Mouse (Mus musculus) lung, postnatal 4 days (tissue): ENCODE results near the gene Man2c1.

ENCODE experiments used
- DNase-seq, 2 experiments: peaks; one replicate each; pipeline ENCODE4 v3.0.0; 2021

Man2c1 gene

DNA sequence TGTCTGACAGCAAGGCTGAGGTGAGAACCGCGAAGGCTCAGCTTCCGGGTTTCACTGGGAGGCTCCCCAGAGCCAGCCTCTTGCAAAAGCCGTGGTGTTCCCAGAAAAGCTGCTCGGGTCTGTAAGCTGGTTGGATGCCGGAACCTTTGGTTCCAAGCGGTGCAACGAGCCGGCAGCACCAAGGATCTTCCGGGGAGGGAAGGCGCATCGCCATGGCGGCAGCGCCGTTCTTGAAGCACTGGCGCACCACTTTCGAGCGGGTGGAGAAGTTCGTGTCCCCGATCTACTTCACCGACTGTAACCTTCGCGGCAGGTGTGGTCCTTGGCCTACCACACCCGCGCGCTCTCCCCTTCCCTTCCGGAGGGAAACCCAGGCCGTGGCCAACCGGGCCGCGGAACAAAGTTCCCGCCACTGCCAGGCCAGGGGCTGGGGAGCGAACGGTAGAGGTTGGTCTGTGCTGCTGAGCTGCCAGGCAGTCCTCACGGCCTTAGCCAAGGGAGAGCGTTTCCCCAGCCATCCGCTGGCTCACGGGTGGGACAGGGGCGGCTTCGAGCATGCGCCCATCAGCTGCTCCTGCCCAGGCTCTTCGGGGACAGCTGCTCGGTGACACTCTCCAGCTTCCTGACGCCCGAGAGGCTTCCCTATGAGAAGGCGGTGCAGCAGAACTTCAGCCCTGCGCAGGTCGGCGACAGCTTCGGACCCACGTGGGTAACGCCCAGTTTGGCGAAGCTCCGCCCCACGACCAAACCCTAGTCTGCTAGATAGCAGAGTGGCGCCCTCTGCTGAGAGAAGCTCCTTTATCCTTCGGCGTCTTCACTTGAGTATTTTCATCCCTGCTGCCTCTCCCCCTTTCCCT is at the start of gene Man2c1:
TSS of gene Man2c1 (plus strand) at position 114 of the 857 bp plus-strand sequence.
- peak; percentile 94 to 95 for DNase-seq

- DNase-seq = no peak
These were observed 48.3 kb upstream of the Man2c1 start for GRCm38 (mm10) chr9:57082236-57082635.

DNA sequence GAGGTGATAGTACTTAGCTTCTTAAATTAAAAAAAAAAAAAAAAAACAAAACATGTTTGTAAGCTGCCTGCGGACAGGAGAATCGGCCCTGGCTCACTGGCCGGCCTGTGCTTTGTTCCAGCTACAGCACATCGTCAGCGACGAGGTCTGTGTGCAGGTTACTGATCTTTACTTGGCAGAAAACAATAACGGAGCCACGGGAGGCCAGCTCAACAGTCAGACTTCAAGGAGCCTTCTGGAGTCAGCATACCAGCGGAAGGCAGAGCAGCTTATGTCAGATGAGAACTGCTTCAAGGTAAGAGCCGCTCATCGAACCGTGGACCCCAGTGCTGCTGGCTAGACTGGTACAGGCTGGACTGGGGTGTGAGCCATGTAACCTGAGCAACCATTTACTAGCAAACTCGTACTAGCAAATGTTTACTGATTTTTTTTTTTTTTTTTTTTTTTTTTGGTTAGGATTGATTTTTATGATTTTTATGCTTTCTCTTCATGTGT is 13.2 kb upstream of the Man2c1 start:
- no peak for DNase-seq

DNA sequence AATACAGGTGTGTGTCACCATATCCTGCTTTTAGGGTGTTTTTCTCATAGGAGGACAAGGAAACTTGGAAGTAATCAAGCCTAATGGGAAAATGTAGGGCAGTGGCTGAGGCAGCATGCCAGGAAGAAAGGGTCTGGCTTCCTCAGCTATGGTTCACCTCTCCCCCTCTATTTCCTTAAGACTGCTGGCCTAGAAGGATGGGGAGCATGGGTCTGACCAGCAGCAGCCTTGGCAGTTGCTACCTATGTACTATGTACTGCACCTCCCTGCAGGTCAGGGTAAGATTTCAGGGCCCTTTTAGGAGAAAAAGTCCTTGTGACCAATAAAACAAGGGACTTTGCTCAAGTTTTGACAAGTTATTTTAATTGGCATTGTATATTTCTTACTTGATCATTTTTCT is 849 bp upstream of the Man2c1 start:
- DNase-seq = no peak

DNA sequence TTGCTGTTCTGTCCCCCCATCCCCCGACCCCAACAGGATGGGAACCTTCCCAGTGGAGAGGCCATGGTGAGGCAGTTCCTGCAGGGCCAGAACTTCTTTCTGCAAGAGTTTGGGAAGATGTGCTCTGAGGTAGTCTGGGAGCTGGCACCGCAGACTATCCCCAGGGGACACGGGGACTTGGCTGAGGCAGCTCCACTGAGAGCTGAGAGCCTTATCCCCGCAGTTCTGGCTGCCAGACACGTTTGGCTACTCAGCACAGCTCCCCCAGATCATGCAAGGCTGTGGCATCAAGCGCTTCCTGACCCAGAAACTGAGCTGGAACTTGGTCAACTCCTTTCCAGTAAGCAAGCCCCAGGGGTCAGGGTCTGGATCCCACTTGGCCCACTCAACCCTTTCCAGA is 6.8 kb downstream of the Man2c1 start:
- no peak for DNase-seq

- DNase-seq = no peak
These were observed 7.3 kb downstream of the Man2c1 start for GRCm38 (mm10) chr9:57137777-57138176.

DNA sequence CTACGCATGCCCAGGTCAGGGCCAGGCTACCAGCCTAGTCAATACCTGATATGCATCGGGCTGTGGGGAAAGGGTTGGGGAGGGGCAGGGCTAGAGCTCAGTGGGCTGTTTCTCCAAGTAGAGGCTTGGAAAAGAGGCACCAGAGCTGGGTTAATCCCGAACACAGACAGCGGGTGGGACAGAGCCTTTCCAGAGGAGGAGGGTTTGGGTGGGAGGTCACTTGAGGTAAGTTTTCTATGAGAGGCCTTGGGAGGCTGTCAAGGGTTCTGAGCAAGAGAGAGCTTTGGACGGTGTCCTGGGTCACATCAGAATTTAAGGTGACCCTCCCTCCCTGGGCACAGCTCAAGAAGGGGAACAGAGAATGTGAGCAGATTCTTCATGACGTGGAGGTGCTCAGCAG is 8.0 kb downstream of the Man2c1 start:
- no peak for DNase-seq

- DNase-seq = no peak
These were observed 8.6 kb downstream of the Man2c1 start for GRCm38 (mm10) chr9:57139110-57139509.

GRCm38 (mm10) chr9:57139571-57139970 is 9.1 kb downstream of the Man2c1 start:
- DNase-seq = no peak

DNA sequence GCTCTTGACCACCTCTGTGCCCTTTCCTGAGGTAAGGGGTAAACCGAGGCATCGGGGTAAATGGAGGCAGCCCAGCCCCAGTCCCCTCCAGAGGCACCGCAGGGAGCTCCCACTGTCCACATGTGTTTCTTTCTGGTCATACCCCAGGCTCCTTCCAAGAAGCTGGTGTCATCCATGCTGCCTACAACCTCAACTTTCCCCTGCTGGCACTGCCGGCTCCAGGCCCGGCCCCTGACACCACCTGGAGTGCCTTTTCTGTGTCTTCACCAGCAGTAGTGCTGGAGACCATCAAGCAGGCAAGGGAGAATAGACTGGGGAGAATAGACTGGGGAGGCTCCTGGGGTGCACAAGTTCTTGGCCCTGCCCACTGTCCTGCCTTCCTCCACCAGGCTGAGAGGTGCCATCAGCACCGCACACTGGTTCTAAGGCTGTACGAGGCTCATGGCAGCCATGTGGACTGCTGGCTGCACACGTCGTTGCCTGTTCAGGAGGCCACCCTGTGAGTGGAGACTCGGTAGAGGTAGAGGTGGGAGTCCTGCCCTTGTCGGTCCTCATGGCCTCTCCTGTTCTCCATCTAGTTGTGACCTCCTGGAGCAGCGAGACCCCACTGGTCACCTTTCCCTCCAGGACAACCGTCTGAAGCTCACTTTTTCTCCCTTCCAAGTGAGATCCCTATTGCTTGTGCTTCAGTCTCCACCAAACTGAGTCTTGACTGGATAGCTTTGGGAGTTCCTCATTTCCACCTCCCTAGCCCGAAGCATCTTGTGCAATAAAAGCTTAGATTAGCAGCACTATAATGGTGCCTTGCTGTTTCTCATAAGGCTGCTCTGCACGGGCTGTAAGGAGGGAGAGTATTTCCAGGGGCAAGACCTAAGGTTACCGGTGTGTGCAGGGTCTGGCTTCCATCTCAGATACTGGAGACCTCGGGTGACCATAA is 11.2 kb downstream of the Man2c1 start:
- no peak for DNase-seq

DNA sequence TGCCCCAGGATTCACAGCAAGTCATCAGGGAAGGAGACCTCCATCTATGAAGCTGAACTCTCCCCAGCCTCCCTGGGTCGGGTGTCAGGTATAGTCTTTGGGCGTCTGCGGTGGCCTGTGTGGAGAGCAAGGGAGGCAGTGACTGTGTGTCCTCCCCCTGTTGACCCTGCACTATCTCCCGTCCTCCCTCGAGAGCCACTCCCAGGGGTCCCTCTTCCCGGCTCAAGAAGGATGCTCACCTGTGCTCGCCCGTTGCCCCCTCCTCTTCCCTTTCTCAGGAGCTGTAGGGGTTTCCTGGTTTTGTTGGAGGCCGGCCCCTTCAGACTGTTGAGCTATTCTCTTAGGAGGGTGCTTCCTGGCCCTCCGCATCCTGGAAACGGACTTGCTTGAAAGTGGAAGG is 12.7 kb downstream of the Man2c1 start:
- no peak for DNase-seq

DNA sequence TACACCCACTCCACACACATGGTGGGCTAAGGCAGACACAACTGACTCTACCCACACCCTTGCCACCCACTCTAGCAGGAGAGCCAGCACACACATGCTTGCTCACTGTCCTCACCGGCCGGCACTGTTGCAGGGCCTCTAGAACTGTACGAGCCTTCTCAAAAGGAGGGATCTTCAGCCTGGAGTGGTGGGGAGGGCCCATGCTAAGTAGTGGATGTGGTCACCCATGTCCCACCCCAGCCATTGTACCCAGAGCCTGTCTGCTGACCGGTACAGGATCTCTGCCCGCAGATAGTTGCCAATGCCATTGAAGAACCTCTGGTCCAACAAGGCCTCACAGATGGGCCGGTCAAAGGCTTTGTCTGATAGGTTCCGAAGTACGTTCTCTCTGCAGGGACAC is 14.3 kb downstream of the Man2c1 start:
- no peak for DNase-seq

DNA sequence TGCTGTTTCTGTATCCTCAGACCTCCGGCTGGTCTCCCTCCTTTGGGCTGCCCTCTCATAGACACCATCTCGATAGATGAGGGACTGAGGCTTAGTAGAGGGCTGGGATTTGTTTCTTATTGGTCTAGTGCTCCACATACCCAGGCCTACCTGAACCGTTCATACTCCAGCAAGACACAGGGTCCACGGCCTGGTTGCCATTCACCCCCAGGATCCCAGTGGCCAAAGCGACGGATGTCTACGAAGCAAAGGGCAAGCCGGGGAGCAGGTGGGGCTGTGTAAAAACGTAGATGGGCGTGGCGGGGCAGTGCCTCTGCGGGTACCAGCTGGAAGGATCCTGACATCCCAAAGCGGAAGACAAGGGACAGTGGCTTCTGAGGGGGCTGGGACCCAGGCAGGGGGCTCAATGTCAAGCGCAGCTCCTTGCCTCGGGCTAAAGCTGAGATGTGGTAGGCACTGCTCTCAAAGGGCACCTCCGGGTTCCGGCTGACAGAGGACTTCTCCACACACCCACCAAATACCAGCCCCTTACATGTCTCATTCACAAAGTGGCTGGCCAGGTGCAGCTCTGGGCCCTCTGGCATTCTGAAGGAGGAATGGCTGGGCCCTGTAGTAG is 16.1 kb downstream of the Man2c1 start:
- no peak for DNase-seq

GRCm38 (mm10) chr9:57147205-57148143 is 17.0 kb downstream of the Man2c1 start:
- DNase-seq = peak in 1 of 2 experiments; percentile 22

DNA sequence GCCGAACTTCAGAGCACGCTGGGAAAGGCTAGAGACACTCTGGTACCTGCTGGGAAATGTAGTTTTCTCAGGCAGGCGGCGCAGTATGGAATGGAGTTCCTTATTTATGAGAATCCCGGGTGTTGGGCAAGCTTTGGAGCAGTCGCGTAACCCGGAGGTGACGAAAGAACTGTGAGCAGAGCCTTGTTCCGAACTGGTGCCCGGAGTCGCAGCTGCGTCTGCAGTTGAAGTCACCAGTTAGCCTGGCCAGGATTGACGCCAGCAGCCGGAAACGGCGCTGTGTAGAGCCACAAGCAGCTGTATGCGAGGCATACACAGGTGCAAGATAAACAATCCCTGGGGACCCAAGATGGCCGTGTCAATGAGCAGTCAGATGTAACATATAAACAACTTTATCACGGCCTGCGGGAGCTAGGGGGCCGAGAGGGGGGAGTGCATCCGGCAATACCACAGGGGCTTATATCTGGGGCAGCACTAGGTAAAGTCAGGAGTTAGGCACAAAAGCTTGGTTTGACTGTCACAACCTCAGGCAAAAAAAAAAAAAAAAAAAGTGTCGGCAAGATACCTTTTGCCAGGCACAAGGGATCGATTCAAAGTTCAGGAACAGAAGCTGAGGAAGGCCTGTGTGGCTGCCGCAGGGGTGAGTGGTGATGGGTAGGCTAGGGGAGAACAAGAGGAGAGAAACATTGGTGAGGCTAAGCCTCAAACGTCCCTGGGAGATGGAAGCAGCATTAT is 17.8 kb downstream of the Man2c1 start, which contains the start of gene Neil1:
TSS of gene Neil1 (minus strand) at position 162 of the 735 bp plus-strand sequence.
- DNase-seq = peak; percentile 90 to 93

GRCm38 (mm10) chr9:57149021-57149420 is 18.5 kb downstream of the Man2c1 start:
- DNase-seq = no peak

DNA sequence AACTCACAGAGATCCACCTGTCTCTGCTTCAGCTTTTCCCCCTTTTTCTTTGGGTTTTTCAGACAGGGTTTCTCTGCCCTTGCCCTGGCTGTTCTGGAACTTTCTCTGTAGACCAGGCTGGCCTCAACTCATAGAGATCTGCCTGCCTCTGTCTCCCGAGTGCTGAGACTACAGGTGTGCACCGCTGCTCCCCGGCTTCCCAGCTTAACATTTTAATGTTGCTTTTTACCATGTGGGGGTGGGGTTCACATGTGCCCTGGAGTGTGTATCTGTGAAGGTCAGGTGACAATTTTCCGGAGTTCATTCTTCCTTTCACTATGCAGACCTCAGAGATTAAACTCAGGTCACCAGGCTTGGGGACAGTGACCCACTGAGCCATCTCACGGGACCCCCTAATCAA is 19.7 kb downstream of the Man2c1 start:
- no peak for DNase-seq

DNA sequence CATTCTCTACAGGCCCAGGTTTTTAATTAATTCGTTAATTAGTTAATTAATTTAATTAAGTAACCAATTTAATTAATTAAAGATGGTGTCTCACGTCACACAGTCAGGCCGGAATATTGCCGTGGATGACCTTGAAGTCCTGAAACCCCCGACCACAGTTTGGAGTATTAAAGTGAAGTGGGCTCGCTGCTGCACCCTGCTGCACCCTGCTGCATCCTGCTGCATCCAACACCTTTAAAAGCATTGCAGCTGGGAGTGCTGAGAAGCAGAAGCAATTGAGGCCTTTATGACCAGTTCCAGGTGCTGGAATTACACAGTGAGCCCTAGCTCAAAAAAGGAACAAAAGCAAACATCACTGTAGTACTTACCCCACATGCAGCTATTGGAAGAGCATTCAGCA is 21.8 kb downstream of the Man2c1 start:
- DNase-seq = no peak

DNA sequence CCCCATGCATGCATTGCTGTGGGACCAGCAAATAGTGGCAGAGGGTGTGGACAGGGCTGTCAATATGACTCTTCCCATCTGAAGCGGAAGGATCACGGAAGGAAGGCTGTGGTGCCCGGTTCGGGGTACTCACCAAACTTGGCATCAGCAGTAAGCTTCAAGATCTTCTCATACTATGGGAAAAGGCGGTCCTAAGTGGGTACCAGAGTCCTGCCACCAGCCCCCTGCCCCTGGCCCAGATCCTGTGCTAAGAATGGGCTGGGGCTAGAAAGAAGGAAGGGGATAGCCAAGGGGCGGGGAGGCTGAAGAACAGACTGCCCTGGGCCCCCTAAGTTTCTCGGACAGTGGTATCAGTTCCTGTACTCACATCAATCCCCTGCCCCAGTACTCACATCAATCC is 25.9 kb downstream of the Man2c1 start:
- DNase-seq = no peak

GRCm38 (mm10) chr9:57156823-57157222 is 26.3 kb downstream of the Man2c1 start:
- DNase-seq = no peak

GRCm38 (mm10) chr9:57157499-57157898 is 27.0 kb downstream of the Man2c1 start:
- no peak for DNase-seq
